Mouse (Mus musculus) limb, embryonic 14.5 days (tissue): ENCODE measurements around the gene Lbx1. TPM values are rescaled to one million over a fixed set of nuclear protein-coding genes. Genes with fewer than 3 reads are reported as not detected.

Source experiments
- ATAC-seq: fragments of 200-750 bp; cut with Nextera tagmentation; 2 replicates; pipeline ENCODE4 v1.8.0; 2017; ENCODE audit warnings: low read depth, moderate number of reproducible peaks, moderate TSS enrichment; ENCODE audit not compliant: low FRiP score
- DNase-seq: peaks from one replicate; pipeline ENCODE4 v3.0.0-alpha.2; 2015; ENCODE audit warnings: low spot score
- H3K27ac ChIP-seq: fragments of 300-500 bp; sonication (generic); replicated peaks from 2 replicates; pipeline ENCODE4 v1.5.1; 2014; ENCODE audit warnings: low read depth, mild to moderate bottlenecking, low read length, moderate library complexity, mixed read lengths
- H3K27me3 ChIP-seq: fragments of 300-500 bp; sonication (generic); 2 replicates; pipeline ENCODE4 v1.6.1; 2014; ENCODE audit warnings: low read length, mixed read lengths; ENCODE audit not compliant: control insufficient read depth, insufficient read depth
- H3K36me3 ChIP-seq: fragments of 300-500 bp; sonication (generic); 2 replicates; pipeline ENCODE4 v1.6.1; 2014; ENCODE audit warnings: mild to moderate bottlenecking, low read length, moderate library complexity, mixed read lengths; ENCODE audit not compliant: control insufficient read depth, insufficient read depth
- H3K4me1 ChIP-seq: fragments of 300-500 bp; sonication (generic); 2 replicates; pipeline ENCODE4 v1.6.1; 2014; ENCODE audit warnings: antibody characterized with exemption, low read length, mixed read lengths; ENCODE audit not compliant: control insufficient read depth, insufficient read depth
- H3K4me2 ChIP-seq: fragments of 300-500 bp; sonication (generic); replicated peaks from 2 replicates; pipeline ENCODE4 v1.6.1; 2014; ENCODE audit warnings: low read depth, mild to moderate bottlenecking, low read length, moderate library complexity; ENCODE audit not compliant: severe bottlenecking
- H3K4me3 ChIP-seq: fragments of 300-500 bp; sonication (generic); replicated peaks from 2 replicates; pipeline ENCODE4 v1.5.1; 2014; ENCODE audit warnings: low read length
- H3K9ac ChIP-seq: fragments of 300-500 bp; sonication (generic); 2 replicates; pipeline ENCODE4 v1.6.1; 2014; ENCODE audit warnings: mild to moderate bottlenecking, low read depth, low read length, moderate library complexity; ENCODE audit not compliant: severe bottlenecking
- H3K9me3 ChIP-seq: fragments of 300-500 bp; sonication (generic); 2 replicates; pipeline ENCODE4 v1.6.1; 2016; ENCODE audit warnings: low read length; ENCODE audit not compliant: control insufficient read depth
- POLR2A ChIP-seq: fragments of 200-500 bp; IDR thresholded peaks from 2 replicates; pipeline ENCODE4 v1.8.0; 2012; ENCODE audit warnings: inconsistent platforms, mild to moderate bottlenecking, moderate library complexity, borderline replicate concordance; ENCODE audit not compliant: insufficient read depth, insufficient read length; ENCODE audit errors: extremely low read depth
- WGBS: fragments of 180-500 bp; shearing (Covaris S2); extraction: QIAGEN DNeasy Blood & Tissue Kit; methylation state at CpG from one replicate; pipeline ENCODE4 v1.1.7; 2014; 5-methylcytosine and 5-hydroxymethylcytosine counted together
- polyA plus RNA-seq, 2 experiments: library from polyadenylated mRNA; depleted of rRNA in 1 of 2; stranded (reverse) in 1 of 2; unstranded in 1 of 2; fragments of >200 nt; fragmentation: Nextera tagmentation in 1 of 2; extraction: Ambion mirVana in 1 of 2; gene quantifications; 2 replicates each; pipeline versions ENCODE4 v1.2.1 to v1.2.3; 2012 to 2014

The Lbx1 gene
- polyA plus RNA-seq, 2 experiments, result 2.2 to 2.7 TPM

- H3K27me3 ChIP-seq, result peaks cover 99% of the 10 kb centered on the region
- no peak for TF ChIP-seq POLR2A
- no peak overlapping the region for H3K27ac ChIP-seq
- H3K9me3 ChIP-seq, result no peaks in the 10 kb centered on the region
- no peaks in the 10 kb centered on the region for H3K36me3 ChIP-seq
- H3K4me2 ChIP-seq, result no peak overlapping the region
- DNase-seq, result no peak
- H3K4me1 ChIP-seq, result peaks cover 9% of the 10 kb centered on the region; the same call in 1 of the 2 replicates
- H3K4me3 ChIP-seq, result no peak overlapping the region
- H3K9ac ChIP-seq, result no peak overlapping the region
- ATAC-seq, result no peak
- WGBS, result 3% methylated on average over 12 of the region's 12 CpGs
Observed at GRCm38 (mm10) chr19:45228097-45228496, 7.5 kb downstream of the Lbx1 start.

- no peaks in the 10 kb centered on the region for H3K9me3 ChIP-seq
- peaks cover 99% of the 10 kb centered on the region for H3K27me3 ChIP-seq
- DNase-seq, result no peak
- no peak for ATAC-seq
- no peak overlapping the region for H3K4me2 ChIP-seq
- H3K4me1 ChIP-seq, result peaks cover 9% of the 10 kb centered on the region; the same call in 1 of the 2 replicates
- no peak overlapping the region for H3K27ac ChIP-seq
- no peak for TF ChIP-seq POLR2A
- no peak overlapping the region for H3K4me3 ChIP-seq
- WGBS, result 30% methylated on average over 1 of the region's 1 CpGs
- H3K36me3 ChIP-seq, result no peaks in the 10 kb centered on the region
- H3K9ac ChIP-seq, result no peak overlapping the region
Observed at GRCm38 (mm10) chr19:45227671-45228070, 7.9 kb downstream of the Lbx1 start.

GRCm38 (mm10) chr19:45227049-45227448 is 8.6 kb downstream of the Lbx1 start:
- no peaks in the 10 kb centered on the region for H3K9me3 ChIP-seq
- H3K4me2 ChIP-seq, result no peak overlapping the region
- H3K27me3 ChIP-seq, result peaks cover 100% of the 10 kb centered on the region
- H3K9ac ChIP-seq, result no peak overlapping the region
- TF ChIP-seq POLR2A, result no peak
- H3K4me3 ChIP-seq, result no peak overlapping the region
- 5% methylated on average over 3 of the region's 3 CpGs for WGBS
- ATAC-seq (no peak), DNase-seq (no peak)
- H3K4me1 ChIP-seq, result peaks cover 9% of the 10 kb centered on the region; the same call in 1 of the 2 replicates
- no peak overlapping the region for H3K27ac ChIP-seq
- no peaks in the 10 kb centered on the region for H3K36me3 ChIP-seq

GRCm38 (mm10) chr19:45226246-45226645 is 9.4 kb downstream of the Lbx1 start:
- peaks cover 100% of the 10 kb centered on the region for H3K27me3 ChIP-seq
- TF ChIP-seq POLR2A, result no peak
- H3K27ac ChIP-seq, result no peak overlapping the region
- WGBS, result 5% methylated on average over 8 of the region's 8 CpGs
- H3K36me3 ChIP-seq, result no peaks in the 10 kb centered on the region
- no peak overlapping the region for H3K4me2 ChIP-seq
- ATAC-seq, result no peak
- no peaks in the 10 kb centered on the region for H3K9me3 ChIP-seq
- no peak overlapping the region for H3K9ac ChIP-seq
- DNase-seq, result no peak
- peaks cover 9% of the 10 kb centered on the region; the same call in 1 of the 2 replicates for H3K4me1 ChIP-seq
- H3K4me3 ChIP-seq, result no peak overlapping the region

- no peak for TF ChIP-seq POLR2A
- H3K9me3 ChIP-seq, result no peaks in the 10 kb centered on the region
- ATAC-seq, result no peak
- H3K4me2 ChIP-seq, result no peak overlapping the region
- H3K4me1 ChIP-seq, result 0 out of 2 replicates have a peak, but pooled peaks cover 4% of the 10 kb centered on the region
- H3K27ac ChIP-seq, result no peak overlapping the region
- H3K36me3 ChIP-seq, result no peaks in the 10 kb centered on the region
- H3K4me3 ChIP-seq, result no peak overlapping the region
- WGBS, result 2% methylated on average over 12 of the region's 12 CpGs
- H3K9ac ChIP-seq, result no peak overlapping the region
- H3K27me3 ChIP-seq, result peaks cover 90% of the 10 kb centered on the region
- no peak for DNase-seq
Observed at GRCm38 (mm10) chr19:45225130-45225529, 10.5 kb downstream of the Lbx1 start.

GRCm38 (mm10) chr19:45224286-45224559 is 11.4 kb downstream of the Lbx1 start:
- no peak for ATAC-seq
- Histone ChIP-seq H3K9ac (no peak overlapping the region), H3K27me3 (peaks cover 80% of the 10 kb centered on the region), H3K4me2 (no peak overlapping the region), H3K9me3 (no peaks in the 10 kb centered on the region), H3K27ac (no peak overlapping the region), H3K4me3 (peak overlapping the region; percentile 15; the same call in 1 of the 2 replicates), H3K36me3 (no peaks in the 10 kb centered on the region), H3K4me1 (no peaks in the 10 kb centered on the region)
- WGBS, result 2% methylated on average over 6 of the region's 6 CpGs
- no peak for TF ChIP-seq POLR2A
- DNase-seq, result no peak
